Mouse (Mus musculus) kidney, adult 2 months (tissue): ENCODE measurements around the gene Wdr63.

Experiments
- CTCF ChIP-seq: fragments of 200-500 bp; conservative IDR thresholded peaks from 2 replicates; pipeline ENCODE4 v1.5.1; 2011; ENCODE audit warnings: low read depth, mild to moderate bottlenecking, control low read depth, low read length, moderate library complexity, mixed read lengths; ENCODE audit not compliant: insufficient read depth, insufficient read length
- POLR2A ChIP-seq: fragments of 200-500 bp; IDR thresholded peaks from one replicate; pipeline ENCODE4 v1.6.1; 2011; ENCODE audit warnings: low read depth, low read length, control low read depth

DNA sequence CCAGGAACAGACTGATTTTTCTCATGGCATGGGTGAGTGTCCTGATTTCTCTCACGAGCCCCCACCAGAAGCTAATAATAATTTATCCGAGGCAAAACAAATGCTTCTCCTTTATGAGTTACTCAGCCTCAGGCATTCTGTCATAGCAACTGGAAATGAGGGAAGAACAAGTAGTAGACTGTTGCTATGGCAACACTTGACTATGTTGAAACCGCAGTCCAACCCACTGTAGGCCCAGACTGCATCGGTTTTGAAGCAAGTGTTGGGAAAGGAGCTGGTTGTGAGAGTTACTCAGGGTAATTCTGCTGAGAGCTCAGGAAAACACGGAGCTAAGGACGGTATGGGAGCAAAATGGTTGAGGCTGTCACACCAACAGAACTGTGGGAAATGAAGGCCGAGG lies 34.6 kb upstream of the Wdr63 start:
- TF ChIP-seq CTCF (no peak), POLR2A (no peak)
